Mouse (Mus musculus): Measurements from ENCODE around the gene Gm21954. TPM values are rescaled to one million over a fixed set of nuclear protein-coding genes. Genes with fewer than 3 reads are reported as not detected.
A peak's percentile ranks its signal among the peaks of the same experiment; 100 is the strongest.

Gm21954 gene
- total RNA-seq (2014; rRNA removed), result not detected in 2 replicates
- not detected in 2 replicates for polyA plus RNA-seq (2015; fragmentation: Nextera tagmentation; extraction: Ambion mirVana)

GRCm38 (mm10) chr3:55472110-55472509 is at the start of gene Gm21954:
TSS of gene Gm21954 (minus strand) at chr3:55472210.
- ATAC-seq, result no peak
- Histone ChIP-seq H3K27ac (ENCODE audit: low read depth, low read length) (no peak within 1 kb of the TSS), H3K4me1 (ENCODE audit: insufficient read depth) (no peaks in the 10 kb centered on the region), H3K27me3 (ENCODE audit: insufficient read depth, low read length) (no peaks in the 10 kb centered on the region), H3K9me3 (ENCODE audit: low read length) (no peaks in the 10 kb centered on the region), H3K36me3 (ENCODE audit: insufficient read depth) (no peaks in the 10 kb centered on the region), H3K4me3 (ENCODE audit: low read depth, low read length) (no peak within 1 kb of the TSS), H3K4me2 (ENCODE audit: low read depth) (no peak within 1 kb of the TSS), H3K9ac (no peak within 1 kb of the TSS)
- TF ChIP-seq CTCF (IDR thresholded peaks at IDR 0.05; ENCODE audit: low read depth), result no peak
- 94% methylated on average over 2 of the region's 2 CpGs for WGBS
- no peak for DNase-seq

GRCm38 (mm10) chr3:55521776-55522175 is 49.8 kb upstream of the Gm21954 start:
- Histone ChIP-seq H3K4me1 (ENCODE audit: insufficient read depth) (peaks cover 13% of the 10 kb centered on the region), H3K9me3 (ENCODE audit: low read length) (no peaks in the 10 kb centered on the region), H3K27ac (ENCODE audit: low read depth, low read length) (peak overlapping the region; percentile 50), H3K4me3 (ENCODE audit: low read depth, low read length) (no peak overlapping the region), H3K36me3 (ENCODE audit: insufficient read depth) (peaks cover 20% of the 10 kb centered on the region), H3K27me3 (ENCODE audit: insufficient read depth, low read length) (no peaks in the 10 kb centered on the region), H3K9ac (no peak overlapping the region), H3K4me2 (ENCODE audit: low read depth) (no peak overlapping the region)
- DNase-seq (peak; percentile 74), ATAC-seq (peak; percentile 49)
- TF ChIP-seq CTCF (IDR thresholded peaks at IDR 0.05; ENCODE audit: low read depth), result no peak
- WGBS, result 31% methylated on average over 8 of the region's 8 CpGs

DNA sequence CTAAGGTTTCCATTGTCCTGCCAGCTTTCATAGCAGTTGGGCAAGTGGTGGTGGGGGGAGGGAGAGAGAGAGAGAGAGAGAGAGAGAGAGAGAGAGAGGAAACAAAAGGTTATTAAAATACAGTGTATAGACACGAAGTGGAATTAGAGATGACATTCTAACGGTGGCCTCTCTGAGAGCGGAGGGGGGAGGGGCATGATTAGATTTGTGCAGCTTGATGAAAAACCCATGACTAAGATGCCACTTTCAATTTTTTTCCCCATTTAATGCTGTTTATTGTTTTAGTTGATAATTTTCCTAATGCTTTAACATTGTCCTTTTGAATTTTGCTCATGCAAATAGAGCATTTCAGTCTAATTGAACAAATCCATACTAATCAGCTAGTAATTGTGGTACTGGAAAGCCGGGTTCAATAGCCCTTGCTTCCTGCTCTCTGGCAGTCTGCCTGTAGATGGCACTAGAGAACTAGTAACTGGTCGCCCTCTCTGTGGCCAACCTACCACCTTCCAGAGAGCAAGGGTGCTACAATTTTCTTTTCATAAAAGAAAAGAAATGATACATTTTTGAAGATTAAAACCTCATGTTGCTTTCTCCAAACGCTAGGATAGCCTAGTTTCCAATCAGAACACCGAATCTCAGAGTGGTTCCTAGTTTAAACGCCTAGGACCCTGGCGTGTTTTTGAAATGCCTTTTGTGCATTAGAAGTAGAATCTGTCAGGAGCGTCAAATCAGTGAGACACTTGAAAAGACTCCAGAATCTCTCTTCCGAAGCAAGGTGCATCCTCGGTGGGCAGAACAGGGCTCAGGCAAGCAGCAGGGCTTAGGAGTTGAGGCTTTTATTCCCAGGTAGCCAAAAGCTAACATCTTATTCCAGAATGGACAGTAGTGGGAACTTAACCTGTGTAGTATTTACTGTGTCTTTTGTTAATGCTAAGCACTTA is 48.5 kb upstream of the Gm21954 start:
- ATAC-seq (peak; percentile 81), DNase-seq (peak; percentile 89)
- H3K27me3 ChIP-seq (ENCODE audit: insufficient read depth, low read length), result no peaks in the 10 kb centered on the region
- no peak overlapping the region for H3K9ac ChIP-seq
- no peaks in the 10 kb centered on the region for H3K9me3 ChIP-seq (ENCODE audit: low read length)
- H3K27ac ChIP-seq (ENCODE audit: low read depth, low read length), result 0 out of 2 replicates have a peak overlapping the region, but pooled peaks have one; percentile 9
- H3K36me3 ChIP-seq (ENCODE audit: insufficient read depth), result peaks cover 20% of the 10 kb centered on the region
- 9% methylated on average over 12 of the region's 12 CpGs for WGBS
- peak; percentile 79 for TF ChIP-seq CTCF (IDR thresholded peaks at IDR 0.05; ENCODE audit: low read depth)
- H3K4me3 ChIP-seq (ENCODE audit: low read depth, low read length), result no peak overlapping the region
- no peak overlapping the region for H3K4me2 ChIP-seq (ENCODE audit: low read depth)
- H3K4me1 ChIP-seq (ENCODE audit: insufficient read depth), result peaks cover 13% of the 10 kb centered on the region

- peaks cover 8% of the 10 kb centered on the region for H3K4me1 ChIP-seq (ENCODE audit: insufficient read depth)
- H3K27me3 ChIP-seq (ENCODE audit: insufficient read depth, low read length), result no peaks in the 10 kb centered on the region
- ATAC-seq (no peak), DNase-seq (no peak)
- no peak overlapping the region for H3K27ac ChIP-seq (ENCODE audit: low read depth, low read length)
- H3K4me2 ChIP-seq (ENCODE audit: low read depth), result no peak overlapping the region
- no peak overlapping the region for H3K4me3 ChIP-seq (ENCODE audit: low read depth, low read length)
- TF ChIP-seq CTCF (IDR thresholded peaks at IDR 0.05; ENCODE audit: low read depth), result no peak
- peaks cover 45% of the 10 kb centered on the region for H3K36me3 ChIP-seq (ENCODE audit: insufficient read depth)
- H3K9ac ChIP-seq, result no peak overlapping the region
- 88% methylated on average over 17 of the region's 17 CpGs for WGBS
- H3K9me3 ChIP-seq (ENCODE audit: low read length), result no peaks in the 10 kb centered on the region
Measured at GRCm38 (mm10) chr3:55517454-55518014, 45.5 kb upstream of the Gm21954 start.

DNA sequence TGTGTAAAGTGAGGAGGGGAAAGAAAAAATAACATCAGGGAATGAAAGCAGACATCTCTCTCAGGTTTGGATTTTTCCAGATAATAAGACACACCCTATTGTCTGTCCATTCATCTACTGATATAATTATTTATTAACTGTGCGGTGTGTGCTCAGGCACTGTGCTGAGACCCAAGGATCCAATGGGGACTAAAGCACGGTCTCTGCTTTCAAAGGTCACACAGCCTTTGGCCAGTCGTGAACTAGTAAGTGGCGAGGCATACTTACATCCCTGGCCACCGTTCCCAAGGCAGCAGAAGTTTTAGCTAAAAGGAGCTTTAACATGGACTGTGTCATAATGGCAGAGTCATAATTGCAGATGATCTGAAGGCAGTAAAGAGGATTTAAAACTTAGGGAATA is 44.0 kb upstream of the Gm21954 start:
- Histone ChIP-seq H3K4me2 (ENCODE audit: low read depth) (no peak overlapping the region), H3K4me1 (ENCODE audit: insufficient read depth) (no peaks in the 10 kb centered on the region), H3K36me3 (ENCODE audit: insufficient read depth) (peaks cover 45% of the 10 kb centered on the region), H3K27ac (ENCODE audit: low read depth, low read length) (no peak overlapping the region), H3K9me3 (ENCODE audit: low read length) (no peaks in the 10 kb centered on the region), H3K9ac (no peak overlapping the region), H3K4me3 (ENCODE audit: low read depth, low read length) (no peak overlapping the region), H3K27me3 (ENCODE audit: insufficient read depth, low read length) (no peaks in the 10 kb centered on the region)
- no peak for TF ChIP-seq CTCF (IDR thresholded peaks at IDR 0.05; ENCODE audit: low read depth)
- ATAC-seq (no peak), DNase-seq (no peak)
- 74% methylated on average over 5 of the region's 5 CpGs for WGBS

GRCm38 (mm10) chr3:55511658-55512057 is 39.6 kb upstream of the Gm21954 start:
- DNase-seq (no peak), ATAC-seq (peak; percentile 5; the same call in 1 of the 2 replicates)
- Histone ChIP-seq H3K27me3 (ENCODE audit: insufficient read depth, low read length) (no peaks in the 10 kb centered on the region), H3K9me3 (ENCODE audit: low read length) (no peaks in the 10 kb centered on the region), H3K36me3 (ENCODE audit: insufficient read depth) (peaks cover 57% of the 10 kb centered on the region), H3K27ac (ENCODE audit: low read depth, low read length) (no peak overlapping the region; the same call in 1 of the 2 replicates), H3K4me1 (ENCODE audit: insufficient read depth) (no peaks in the 10 kb centered on the region), H3K9ac (no peak overlapping the region), H3K4me2 (ENCODE audit: low read depth) (no peak overlapping the region), H3K4me3 (ENCODE audit: low read depth, low read length) (no peak overlapping the region)
- 69% methylated on average over 6 of the region's 6 CpGs for WGBS
- no peak for TF ChIP-seq CTCF (IDR thresholded peaks at IDR 0.05; ENCODE audit: low read depth)

- peaks cover 61% of the 10 kb centered on the region for H3K36me3 ChIP-seq (ENCODE audit: insufficient read depth)
- no peak overlapping the region for H3K4me3 ChIP-seq (ENCODE audit: low read depth, low read length)
- H3K4me1 ChIP-seq (ENCODE audit: insufficient read depth), result no peaks in the 10 kb centered on the region
- no peaks in the 10 kb centered on the region for H3K9me3 ChIP-seq (ENCODE audit: low read length)
- H3K4me2 ChIP-seq (ENCODE audit: low read depth), result no peak overlapping the region
- H3K27ac ChIP-seq (ENCODE audit: low read depth, low read length), result no peak overlapping the region
- no peak for TF ChIP-seq CTCF (IDR thresholded peaks at IDR 0.05; ENCODE audit: low read depth)
- no peak for DNase-seq
- no peak for ATAC-seq
- WGBS, result 92% methylated on average over 7 of the region's 7 CpGs
- H3K27me3 ChIP-seq (ENCODE audit: insufficient read depth, low read length), result no peaks in the 10 kb centered on the region
- no peak overlapping the region for H3K9ac ChIP-seq
Measured at GRCm38 (mm10) chr3:55510198-55510597, 38.2 kb upstream of the Gm21954 start.
